Mouse (Mus musculus) forebrain, embryonic 14.5 days (tissue): ENCODE data around the gene Plac1. TPM values are rescaled to one million over a fixed set of nuclear protein-coding genes. Genes with fewer than 3 reads are reported as not detected.

Experiments used
- ATAC-seq: fragments of 200-750 bp; cut with Nextera tagmentation; 2 replicates; pipeline ENCODE4 v1.8.0; 2017; ENCODE audit warnings: mild to moderate bottlenecking, moderate library complexity
- DNase-seq: peaks from one replicate; pipeline ENCODE4 v3.0.0-alpha.2; 2015; ENCODE audit warnings: low spot score
- H3K27ac ChIP-seq: fragments of 300-500 bp; sonication (generic); 2 replicates; pipeline ENCODE4 v1.5.1; 2014; ENCODE audit warnings: low read depth, mild to moderate bottlenecking, control low read depth, low read length, moderate library complexity
- H3K27me3 ChIP-seq: fragments of 300-500 bp; sonication (generic); replicated peaks from 2 replicates; pipeline ENCODE4 v1.6.1; 2014; ENCODE audit warnings: low read length, control low read depth, mixed read lengths; ENCODE audit not compliant: control insufficient read depth, insufficient read depth
- H3K36me3 ChIP-seq: fragments of 300-500 bp; sonication (generic); 2 replicates; pipeline ENCODE4 v1.6.1; 2014; ENCODE audit warnings: low read length, control low read depth; ENCODE audit not compliant: control insufficient read depth, insufficient read depth
- H3K4me1 ChIP-seq: fragments of 300-500 bp; sonication (generic); 2 replicates; pipeline ENCODE4 v1.6.1; 2014; ENCODE audit warnings: antibody characterized with exemption, low read length, control low read depth; ENCODE audit not compliant: control insufficient read depth, insufficient read depth
- H3K4me2 ChIP-seq: fragments of 300-500 bp; sonication (generic); 2 replicates; pipeline ENCODE4 v1.6.1; 2014; ENCODE audit warnings: mild to moderate bottlenecking, control low read depth, low read length
- H3K4me3 ChIP-seq: fragments of 300-500 bp; sonication (generic); 2 replicates; pipeline ENCODE4 v1.5.1; 2014; ENCODE audit warnings: low read depth, low read length, control low read depth
- H3K9ac ChIP-seq: fragments of 300-500 bp; sonication (generic); 2 replicates; pipeline ENCODE4 v1.6.1; 2014; ENCODE audit warnings: mild to moderate bottlenecking, low read length, control low read depth, moderate library complexity
- H3K9me3 ChIP-seq: fragments of 300-500 bp; sonication (generic); replicated peaks from 2 replicates; pipeline ENCODE4 v1.6.1; 2016; ENCODE audit warnings: low read length, control low read depth, mixed read lengths; ENCODE audit not compliant: control insufficient read depth
- WGBS: fragments of 180-500 bp; shearing (Covaris S2); extraction: QIAGEN DNeasy Blood & Tissue Kit; methylation state at CpG from one replicate; pipeline ENCODE4 v1.1.7; 2014; 5-methylcytosine and 5-hydroxymethylcytosine counted together
- polyA plus RNA-seq: library from polyadenylated mRNA; unstranded; fragments of >200 nt; fragmentation: Nextera tagmentation; extraction: Ambion mirVana; gene quantifications from 2 replicates; pipeline ENCODE4 v1.2.1, GENCODE M21; 2014

Plac1 gene
- polyA plus RNA-seq, 1 experiment from 2014 or later: 0.71 TPM

DNA sequence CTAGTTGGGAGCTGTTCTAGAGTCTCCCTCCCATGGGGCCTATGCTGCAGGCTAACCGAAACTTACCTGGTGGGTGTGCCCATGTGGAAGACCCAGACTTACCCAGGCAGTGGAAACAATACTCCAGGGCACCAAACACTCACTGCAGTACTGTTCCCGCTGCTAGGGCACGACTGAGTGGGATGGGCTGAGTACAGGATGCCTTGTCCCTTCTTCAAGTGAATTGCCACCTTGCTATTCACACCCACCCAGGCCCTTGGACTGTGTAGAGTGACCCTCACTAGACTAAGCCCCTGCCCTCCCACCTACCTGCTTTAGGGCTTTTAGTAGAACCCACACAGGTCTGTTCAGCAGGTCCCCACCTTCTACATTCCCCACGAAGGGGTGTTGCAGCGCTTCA lies 186.0 kb downstream of the Plac1 start:
- Histone ChIP-seq H3K27ac (no peak overlapping the region), H3K4me1 (no peaks in the 10 kb centered on the region), H3K27me3 (no peaks in the 10 kb centered on the region), H3K36me3 (no peaks in the 10 kb centered on the region), H3K4me3 (no peak overlapping the region), H3K9me3 (no peaks in the 10 kb centered on the region), H3K4me2 (no peak overlapping the region), H3K9ac (no peak overlapping the region)
- WGBS: 53% methylated on average over 5 of the region's 5 CpGs
- ATAC-seq (no peak), DNase-seq (no peak)

DNA sequence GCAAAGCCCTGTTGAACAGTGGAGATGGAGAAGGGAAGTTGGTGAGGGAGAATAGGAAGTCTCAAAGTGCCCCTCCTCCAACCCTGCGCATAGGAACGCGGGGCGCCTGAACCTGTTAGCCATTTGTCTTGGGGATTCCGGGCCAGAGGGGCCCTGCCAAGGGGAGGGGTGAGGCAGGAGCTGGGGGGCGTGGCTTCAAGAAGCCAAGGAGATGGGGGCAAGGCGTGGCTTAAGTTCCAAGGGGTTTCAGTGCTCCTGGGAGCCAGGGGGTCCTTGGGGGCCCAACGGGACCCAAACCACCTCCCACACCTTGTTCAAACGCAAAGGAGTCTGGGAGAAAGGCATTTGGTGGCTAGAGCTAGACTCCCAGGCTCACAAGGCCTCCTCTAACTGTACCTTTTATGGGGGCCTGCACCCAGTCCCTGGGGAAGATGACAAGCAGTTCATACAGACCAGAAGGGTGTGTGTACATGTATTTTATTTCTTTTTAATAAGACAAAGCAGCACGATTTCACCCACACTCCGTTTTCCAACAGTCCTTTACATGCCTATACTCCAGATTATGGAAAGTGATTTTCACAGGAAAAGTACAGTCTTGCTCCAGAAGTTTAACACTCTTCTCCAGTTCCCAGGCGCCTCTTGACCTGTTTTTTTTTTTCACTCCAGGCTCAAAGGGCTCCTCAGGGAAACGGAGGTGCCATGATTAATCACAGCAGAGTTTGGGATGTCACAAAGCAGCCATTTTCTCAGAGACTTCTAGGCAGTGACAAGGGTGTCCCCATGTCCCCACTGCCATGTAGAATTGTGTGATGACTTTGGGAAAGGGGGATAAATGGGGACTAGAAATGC lies 187.0 kb downstream of the Plac1 start:
- ATAC-seq: 0 out of 2 replicates have a peak, but pooled peaks have one; percentile 14
- no peaks in the 10 kb centered on the region for H3K4me1 ChIP-seq
- 35% methylated on average over 13 of the region's 13 CpGs for WGBS
- DNase-seq: peak; percentile 41
- H3K4me2 ChIP-seq: peak overlapping the region; percentile 9; the same call in 1 of the 2 replicates
- no peak overlapping the region for H3K4me3 ChIP-seq
- no peaks in the 10 kb centered on the region for H3K36me3 ChIP-seq
- no peak overlapping the region for H3K27ac ChIP-seq
- no peaks in the 10 kb centered on the region for H3K9me3 ChIP-seq
- H3K27me3 ChIP-seq: no peaks in the 10 kb centered on the region
- H3K9ac ChIP-seq: no peak overlapping the region

DNA sequence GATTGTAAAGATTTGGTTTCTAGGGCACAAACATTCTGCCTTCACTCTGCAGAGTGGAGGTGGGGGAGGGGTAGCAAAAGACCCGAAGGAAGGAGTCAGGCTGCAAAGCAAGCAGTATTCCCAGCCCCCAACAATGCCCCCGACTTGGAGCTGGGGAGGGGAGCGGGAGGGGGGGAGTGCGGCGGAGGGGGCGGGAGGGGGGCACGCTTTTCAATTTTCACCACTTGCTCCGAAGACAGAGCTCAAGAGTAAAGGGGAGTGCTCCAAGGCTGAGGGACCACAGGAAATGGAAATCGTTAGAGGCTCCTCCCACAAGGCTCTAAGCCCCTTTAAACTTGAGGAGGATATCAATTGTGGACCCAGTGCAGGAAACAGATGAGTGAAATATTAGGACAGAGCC lies 189.6 kb downstream of the Plac1 start:
- 20% methylated on average over 9 of the region's 9 CpGs for WGBS
- Histone ChIP-seq H3K4me2 (peak overlapping the region; percentile 35), H3K27ac (no peak overlapping the region), H3K9me3 (no peaks in the 10 kb centered on the region), H3K36me3 (no peaks in the 10 kb centered on the region), H3K4me3 (no peak overlapping the region), H3K4me1 (no peaks in the 10 kb centered on the region), H3K27me3 (no peaks in the 10 kb centered on the region), H3K9ac (no peak overlapping the region)
- ATAC-seq: 0 out of 2 replicates have a peak, but pooled peaks have one; percentile 35
- no peak for DNase-seq

DNA sequence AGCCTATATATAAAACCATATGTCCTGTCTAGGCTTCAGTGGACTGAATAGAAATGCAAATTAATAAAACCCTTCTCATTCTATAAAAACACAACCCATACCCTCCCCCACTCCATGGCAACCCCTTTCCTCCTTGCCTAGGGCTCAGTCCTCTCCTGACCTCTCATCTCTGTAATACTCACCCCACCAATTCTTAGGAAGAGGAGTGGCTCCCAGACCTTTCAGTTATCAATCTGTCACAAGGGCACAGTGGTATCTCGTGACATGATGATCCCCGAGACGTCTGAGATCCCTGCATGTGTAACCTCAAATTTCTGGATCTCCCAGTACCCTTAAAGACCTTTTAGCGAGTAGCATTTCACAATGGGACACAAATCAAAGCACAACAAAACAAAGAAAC lies 190.7 kb downstream of the Plac1 start:
- DNase-seq (no peak), ATAC-seq (no peak)
- Histone ChIP-seq H3K27me3 (no peaks in the 10 kb centered on the region), H3K9me3 (no peaks in the 10 kb centered on the region), H3K27ac (no peak overlapping the region), H3K4me1 (no peaks in the 10 kb centered on the region), H3K4me2 (no peak overlapping the region), H3K9ac (no peak overlapping the region), H3K36me3 (no peaks in the 10 kb centered on the region), H3K4me3 (no peak overlapping the region)
- 61% methylated on average over 4 of the region's 4 CpGs for WGBS

DNA sequence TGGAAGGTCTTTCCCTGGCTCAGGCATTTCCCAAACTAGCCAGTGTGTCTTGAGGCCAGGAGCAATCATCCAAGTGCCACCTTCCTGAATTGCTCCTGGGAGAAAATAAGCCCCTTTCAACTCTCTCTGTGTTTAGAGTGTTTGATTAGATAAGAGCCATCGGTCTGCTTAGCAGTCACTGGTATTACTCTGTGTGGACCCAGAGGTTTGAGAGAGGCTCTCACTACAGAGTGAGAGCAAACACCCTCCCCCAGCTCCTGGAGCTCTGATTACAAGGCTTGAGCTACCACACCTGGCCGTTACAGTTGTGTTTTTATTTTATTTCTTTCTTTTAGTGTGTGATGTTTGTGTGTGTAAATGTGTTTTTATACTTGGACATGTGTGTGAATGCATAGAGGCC lies 193.0 kb downstream of the Plac1 start:
- ATAC-seq: no peak

DNA sequence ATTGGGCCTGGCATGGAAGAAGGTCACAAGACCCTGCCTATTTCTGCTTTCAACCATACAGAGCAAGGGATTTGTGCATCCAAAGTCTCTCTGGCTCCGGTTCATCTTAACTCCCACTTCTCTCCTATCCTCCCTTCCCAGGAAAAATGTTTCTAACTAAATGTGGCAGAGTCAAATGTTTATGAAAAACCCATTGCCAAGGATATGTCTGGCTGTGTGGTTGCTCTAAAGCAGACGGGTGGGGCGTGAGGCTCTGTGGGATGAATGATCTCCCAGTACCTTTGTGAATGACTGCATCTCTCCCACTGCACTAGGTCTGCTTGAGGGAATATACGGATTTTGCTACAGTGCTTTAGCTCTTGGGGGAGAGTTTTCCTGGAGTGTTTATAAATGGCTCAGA lies 193.9 kb downstream of the Plac1 start:
- DNase-seq (no peak), ATAC-seq (no peak)
- Histone ChIP-seq H3K27ac (no peak overlapping the region; the same call in 1 of the 2 replicates), H3K36me3 (no peaks in the 10 kb centered on the region), H3K9me3 (no peaks in the 10 kb centered on the region), H3K9ac (no peak overlapping the region), H3K4me2 (no peak overlapping the region), H3K4me3 (no peak overlapping the region), H3K4me1 (no peaks in the 10 kb centered on the region), H3K27me3 (no peaks in the 10 kb centered on the region)
- WGBS: 66% methylated on average over 4 of the region's 4 CpGs

More for the DNA sequence above, 193.0 kb downstream of the Plac1 start:
- Histone ChIP-seq H3K27ac (no peak overlapping the region), H3K9ac (no peak overlapping the region), H3K4me1 (no peaks in the 10 kb centered on the region), H3K36me3 (no peaks in the 10 kb centered on the region), H3K9me3 (no peaks in the 10 kb centered on the region), H3K4me2 (no peak overlapping the region), H3K4me3 (no peak overlapping the region), H3K27me3 (no peaks in the 10 kb centered on the region)
- 64% methylated on average over 2 of the region's 2 CpGs for WGBS
- no peak for DNase-seq

DNA sequence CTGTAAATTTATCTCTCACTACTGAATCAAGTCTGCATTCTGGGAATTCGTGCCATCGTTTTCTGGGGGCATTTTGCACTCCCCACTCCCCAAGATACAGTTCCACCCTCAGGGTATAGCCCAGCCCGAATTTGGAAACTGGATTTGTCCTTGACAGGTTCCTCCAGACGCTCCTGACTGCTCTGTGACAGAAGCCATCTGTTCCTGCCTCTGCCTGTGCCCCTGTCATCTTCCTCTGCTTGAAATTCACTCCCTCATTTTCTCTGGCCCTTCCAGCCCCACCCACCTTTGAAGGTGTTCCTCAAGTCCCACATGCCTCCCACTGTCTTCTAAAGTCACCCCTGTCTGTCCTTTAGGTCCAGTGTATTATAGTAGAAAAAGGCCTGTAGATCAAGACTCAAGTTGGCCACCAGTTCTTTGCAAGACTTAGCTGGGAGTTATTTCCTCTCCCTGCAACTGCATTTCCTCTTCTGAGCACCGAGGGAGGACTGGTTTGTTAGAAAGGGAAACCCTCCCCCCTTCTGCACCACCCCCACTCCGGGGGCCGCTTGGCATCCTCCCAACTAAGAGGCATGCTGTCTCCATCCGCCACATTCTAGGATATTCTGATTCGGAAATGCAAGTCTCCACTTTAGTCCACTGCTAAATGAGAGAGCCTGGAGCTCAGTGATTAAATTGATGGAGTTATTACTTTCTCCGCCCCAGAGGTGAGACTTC lies 194.6 kb downstream of the Plac1 start:
- Histone ChIP-seq H3K9me3 (no peaks in the 10 kb centered on the region), H3K4me3 (no peak overlapping the region), H3K4me2 (no peak overlapping the region), H3K4me1 (no peaks in the 10 kb centered on the region), H3K9ac (no peak overlapping the region), H3K27me3 (no peaks in the 10 kb centered on the region), H3K36me3 (no peaks in the 10 kb centered on the region), H3K27ac (peak overlapping the region; percentile 44; the same call in 1 of the 2 replicates)
- peak; percentile 47 for DNase-seq
- ATAC-seq: peak; percentile 83
- 47% methylated on average over 10 of the region's 10 CpGs for WGBS

DNA sequence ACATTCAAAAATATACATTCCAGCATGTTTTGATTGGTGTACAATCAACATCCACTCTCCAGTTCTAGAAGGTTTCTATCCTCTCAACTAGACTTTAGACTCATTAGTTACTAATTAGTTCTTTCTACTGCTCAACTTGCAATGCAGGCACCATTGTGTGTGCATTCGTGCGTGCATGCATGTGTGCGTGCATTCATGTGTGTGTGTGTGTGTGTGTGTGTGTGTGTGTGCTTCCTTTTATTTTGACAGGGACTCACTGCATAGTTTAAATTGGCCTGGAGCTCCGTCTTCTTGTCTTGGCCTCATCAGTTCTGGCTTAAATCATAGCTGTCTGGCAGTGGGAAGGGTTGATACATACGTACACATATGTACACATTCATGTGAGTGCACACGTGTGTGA lies 198.9 kb downstream of the Plac1 start:
- Histone ChIP-seq H3K9ac (no peak overlapping the region), H3K36me3 (no peaks in the 10 kb centered on the region), H3K4me2 (no peak overlapping the region), H3K27ac (no peak overlapping the region), H3K4me3 (no peak overlapping the region), H3K4me1 (no peaks in the 10 kb centered on the region), H3K9me3 (no peaks in the 10 kb centered on the region), H3K27me3 (no peaks in the 10 kb centered on the region)
- 62% methylated on average over 6 of the region's 6 CpGs for WGBS
- DNase-seq (no peak), ATAC-seq (no peak)

DNA sequence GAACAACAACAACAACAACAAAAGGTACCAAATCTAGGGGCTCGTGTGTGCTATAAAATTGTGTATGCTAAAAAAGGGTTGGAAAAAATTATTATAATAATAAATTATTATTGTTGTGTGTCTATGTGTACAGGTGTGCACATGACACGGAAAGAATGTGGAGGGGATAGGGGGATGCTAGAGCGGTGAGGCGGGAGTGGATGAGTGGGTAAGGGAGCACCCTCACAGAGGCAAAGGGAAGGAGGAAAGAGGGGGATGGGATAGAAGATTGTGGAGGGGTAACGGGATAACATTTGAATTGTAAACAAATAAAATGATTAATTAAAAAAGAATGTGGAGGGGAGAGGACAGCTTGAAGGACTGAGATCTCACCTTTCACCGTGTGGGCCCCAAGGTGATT lies 199.8 kb downstream of the Plac1 start:
- H3K4me3 ChIP-seq: no peak overlapping the region
- no peak overlapping the region for H3K4me2 ChIP-seq
- WGBS: 90% methylated on average over 6 of the region's 6 CpGs
- no peaks in the 10 kb centered on the region for H3K36me3 ChIP-seq
- no peak for ATAC-seq
- no peaks in the 10 kb centered on the region for H3K27me3 ChIP-seq
- DNase-seq: no peak
- no peak overlapping the region for H3K27ac ChIP-seq
- no peaks in the 10 kb centered on the region for H3K9me3 ChIP-seq
- no peak overlapping the region for H3K9ac ChIP-seq
- H3K4me1 ChIP-seq: no peaks in the 10 kb centered on the region
